Mouse (Mus musculus): ENCODE results near the gene Tk1. TPM values are rescaled to one million over a fixed set of nuclear protein-coding genes. Genes with fewer than 3 reads are reported as not detected.

Gene Tk1
- polyA plus RNA-seq, 1 experiment, result 265 TPM

- Histone ChIP-seq H3ac (ENCODE audit: control insufficient read depth, insufficient read length, low read depth) (peak overlapping the region; percentile 74), H3K36me3 (ENCODE audit: control insufficient read depth, insufficient read depth) (peaks cover 46% of the 10 kb centered on the region), H3K4me3 (ENCODE audit: insufficient read depth, poor library complexity, severe bottlenecking) (peak overlapping the region; percentile 89), H3K79me2 (ENCODE audit: control insufficient read depth, insufficient read depth) (peaks cover 74% of the 10 kb centered on the region), H3K79me3 (ENCODE audit: low read depth) (peaks cover 51% of the 10 kb centered on the region), H3K27me3 (ENCODE audit: control insufficient read depth, insufficient read depth, insufficient read length) (no peaks in the 10 kb centered on the region)
- TF ChIP-seq USF1 (IDR thresholded peaks at IDR 0.05; ENCODE audit: low read depth) (no peak), CTCF (IDR thresholded peaks at IDR 0.05; ENCODE audit: control insufficient read depth, insufficient read depth, insufficient read length) (peak; percentile 85), MAX (IDR thresholded peaks at IDR 0.05) (peak; percentile 96)
Observed at GRCm38 (mm10) chr11:117824060-117824969, 1.6 kb downstream of the Tk1 start.

- Histone ChIP-seq H3K79me3 (ENCODE audit: low read depth) (peaks cover 60% of the 10 kb centered on the region), H3K4me3 (ENCODE audit: insufficient read depth, poor library complexity, severe bottlenecking) (peak overlapping the region; percentile 89), H3ac (ENCODE audit: control insufficient read depth, insufficient read length, low read depth) (no peak overlapping the region), H3K36me3 (ENCODE audit: control insufficient read depth, insufficient read depth) (peaks cover 55% of the 10 kb centered on the region), H3K27me3 (ENCODE audit: control insufficient read depth, insufficient read depth, insufficient read length) (no peaks in the 10 kb centered on the region), H3K79me2 (ENCODE audit: control insufficient read depth, insufficient read depth) (peaks cover 83% of the 10 kb centered on the region)
- no peak for TF ChIP-seq FOSL1 (IDR thresholded peaks at IDR 0.05; ENCODE audit: insufficient read depth, low read length, poor library complexity, severe bottlenecking)
- no peak for TF ChIP-seq MAX (IDR thresholded peaks at IDR 0.05)
- TF ChIP-seq CEBPB (IDR thresholded peaks at IDR 0.05; ENCODE audit: low read depth), result no peak
- TF ChIP-seq CTCF (IDR thresholded peaks at IDR 0.05; ENCODE audit: control insufficient read depth, insufficient read depth, insufficient read length), result no peak
- no peak for TF ChIP-seq MYOG (IDR thresholded peaks at IDR 0.05; ENCODE audit: control insufficient read depth, extremely low read depth, insufficient read length)
- TF ChIP-seq USF1 (IDR thresholded peaks at IDR 0.05; ENCODE audit: low read depth), result no peak
- TF ChIP-seq MYOD1 (IDR thresholded peaks at IDR 0.05; ENCODE audit: control insufficient read depth, insufficient read length, low read depth), result no peak
Observed at GRCm38 (mm10) chr11:117823411-117823810, 2.5 kb downstream of the Tk1 start.

GRCm38 (mm10) chr11:117822728-117823241, 3.1 kb downstream of the Tk1 start:
- peaks cover 61% of the 10 kb centered on the region for H3K36me3 ChIP-seq (ENCODE audit: control insufficient read depth, insufficient read depth)

GRCm38 (mm10) chr11:117821868-117822267, 4.0 kb downstream of the Tk1 start:
- Histone ChIP-seq H3K79me2 (ENCODE audit: control insufficient read depth, insufficient read depth) (peaks cover 91% of the 10 kb centered on the region), H3ac (ENCODE audit: control insufficient read depth, insufficient read length, low read depth) (peak overlapping the region; percentile 13), H3K27me3 (ENCODE audit: control insufficient read depth, insufficient read depth, insufficient read length) (no peaks in the 10 kb centered on the region), H3K36me3 (ENCODE audit: control insufficient read depth, insufficient read depth) (peaks cover 69% of the 10 kb centered on the region), H3K4me3 (ENCODE audit: insufficient read depth, poor library complexity, severe bottlenecking) (no peak overlapping the region), H3K79me3 (ENCODE audit: low read depth) (peaks cover 72% of the 10 kb centered on the region)
- TF ChIP-seq MYOD1 (IDR thresholded peaks at IDR 0.05; ENCODE audit: control insufficient read depth, insufficient read length, low read depth) (no peak), CTCF (IDR thresholded peaks at IDR 0.05; ENCODE audit: control insufficient read depth, insufficient read depth, insufficient read length) (no peak)

More at GRCm38 (mm10) chr11:117822728-117823241, 3.1 kb downstream of the Tk1 start:
- Histone ChIP-seq H3K27me3 (ENCODE audit: control insufficient read depth, insufficient read depth, insufficient read length) (no peaks in the 10 kb centered on the region), H3K79me3 (ENCODE audit: low read depth) (peaks cover 65% of the 10 kb centered on the region), H3K79me2 (ENCODE audit: control insufficient read depth, insufficient read depth) (peaks cover 90% of the 10 kb centered on the region), H3K4me3 (ENCODE audit: insufficient read depth, poor library complexity, severe bottlenecking) (peak overlapping the region; percentile 8), H3ac (ENCODE audit: control insufficient read depth, insufficient read length, low read depth) (peak overlapping the region; percentile 89)
- TF ChIP-seq MAX (IDR thresholded peaks at IDR 0.05) (peak; percentile 13), MYOD1 (IDR thresholded peaks at IDR 0.05; ENCODE audit: control insufficient read depth, insufficient read length, low read depth) (no peak)

- peaks cover 94% of the 10 kb centered on the region for H3K79me2 ChIP-seq (ENCODE audit: control insufficient read depth, insufficient read depth)
- no peak overlapping the region for H3K4me3 ChIP-seq (ENCODE audit: insufficient read depth, poor library complexity, severe bottlenecking)
- no peak for TF ChIP-seq MYOD1 (IDR thresholded peaks at IDR 0.05; ENCODE audit: control insufficient read depth, insufficient read length, low read depth)
- no peak for TF ChIP-seq CTCF (IDR thresholded peaks at IDR 0.05; ENCODE audit: control insufficient read depth, insufficient read depth, insufficient read length)
- TF ChIP-seq MYOG (IDR thresholded peaks at IDR 0.05; ENCODE audit: control insufficient read depth, extremely low read depth, insufficient read length), result no peak
- TF ChIP-seq FOSL1 (IDR thresholded peaks at IDR 0.05; ENCODE audit: insufficient read depth, low read length, poor library complexity, severe bottlenecking), result no peak
- no peak for TF ChIP-seq MAX (IDR thresholded peaks at IDR 0.05)
- TF ChIP-seq USF1 (IDR thresholded peaks at IDR 0.05; ENCODE audit: low read depth), result no peak
- no peak for TF ChIP-seq CEBPB (IDR thresholded peaks at IDR 0.05; ENCODE audit: low read depth)
- peaks cover 70% of the 10 kb centered on the region for H3K79me3 ChIP-seq (ENCODE audit: low read depth)
- H3K27me3 ChIP-seq (ENCODE audit: control insufficient read depth, insufficient read depth, insufficient read length), result no peaks in the 10 kb centered on the region
- peaks cover 84% of the 10 kb centered on the region for H3K36me3 ChIP-seq (ENCODE audit: control insufficient read depth, insufficient read depth)
- H3ac ChIP-seq (ENCODE audit: control insufficient read depth, insufficient read length, low read depth), result no peak overlapping the region
Observed at GRCm38 (mm10) chr11:117820173-117820572, 5.7 kb downstream of the Tk1 start.

- H3K36me3 ChIP-seq (ENCODE audit: control insufficient read depth, insufficient read depth), result peaks cover 92% of the 10 kb centered on the region
- TF ChIP-seq CTCF (IDR thresholded peaks at IDR 0.05; ENCODE audit: control insufficient read depth, insufficient read depth, insufficient read length) (no peak), CEBPB (IDR thresholded peaks at IDR 0.05; ENCODE audit: low read depth) (no peak), FOSL1 (IDR thresholded peaks at IDR 0.05; ENCODE audit: insufficient read depth, low read length, poor library complexity, severe bottlenecking) (no peak), MYOG (IDR thresholded peaks at IDR 0.05; ENCODE audit: control insufficient read depth, extremely low read depth, insufficient read length) (no peak), MAX (IDR thresholded peaks at IDR 0.05) (no peak), USF1 (IDR thresholded peaks at IDR 0.05; ENCODE audit: low read depth) (no peak), MYOD1 (IDR thresholded peaks at IDR 0.05; ENCODE audit: control insufficient read depth, insufficient read length, low read depth) (no peak)
- no peak overlapping the region for H3ac ChIP-seq (ENCODE audit: control insufficient read depth, insufficient read length, low read depth)
- H3K4me3 ChIP-seq (ENCODE audit: insufficient read depth, poor library complexity, severe bottlenecking), result no peak overlapping the region
- peaks cover 94% of the 10 kb centered on the region for H3K79me2 ChIP-seq (ENCODE audit: control insufficient read depth, insufficient read depth)
- H3K79me3 ChIP-seq (ENCODE audit: low read depth), result peaks cover 64% of the 10 kb centered on the region
- no peaks in the 10 kb centered on the region for H3K27me3 ChIP-seq (ENCODE audit: control insufficient read depth, insufficient read depth, insufficient read length)
Observed at GRCm38 (mm10) chr11:117819095-117819494, 6.8 kb downstream of the Tk1 start.
